Mouse (Mus musculus) testis, adult 2 months (tissue): Measurements from ENCODE around the gene Cox19.

Experiments
- CTCF ChIP-seq: fragments of 200-500 bp; IDR thresholded peaks from 2 replicates; pipeline ENCODE4 v1.5.1; 2012; ENCODE audit warnings: low read depth, mild to moderate bottlenecking, inconsistent platforms, low read length, moderate library complexity; ENCODE audit not compliant: control insufficient read depth, insufficient read depth, insufficient replicate concordance
- POLR2A ChIP-seq: fragments of 200-500 bp; IDR thresholded peaks from 2 replicates; pipeline ENCODE4 v1.6.1; 2012; ENCODE audit warnings: low read depth, mild to moderate bottlenecking, inconsistent platforms, low read length, moderate library complexity; ENCODE audit not compliant: control insufficient read depth

GRCm38 (mm10) chr5:139393197-139393588 is 42.0 kb upstream of the Cox19 start:
- TF ChIP-seq POLR2A (no peak), CTCF (no peak)
